18 mouse cellular contexts compared by ENCODE assay signal in the genomic region with DNA sequence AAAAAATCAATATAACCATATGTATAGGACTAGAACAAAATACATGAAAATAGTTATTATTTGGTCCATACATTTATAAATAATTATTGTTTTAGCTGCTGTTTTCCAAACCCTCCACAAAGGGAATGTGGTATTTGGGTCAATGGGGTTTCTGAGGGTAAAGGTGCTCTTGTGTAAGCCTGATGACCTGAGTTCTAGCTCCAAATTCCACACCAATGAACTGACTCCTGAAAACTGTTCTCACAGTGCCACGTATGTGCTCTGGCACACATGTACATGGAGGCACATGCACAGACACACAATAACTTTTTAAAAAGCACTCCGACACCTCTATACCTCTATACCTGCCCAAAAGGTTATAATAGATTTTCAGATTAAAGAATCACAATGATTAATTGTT.
"Had no signal": no experiment of that assay in that cellular context is flagged by ENCODE, and none has a peak within 500 bp of the region (broad histone marks: within the 10 kb centered on the region; RNA-seq: fewer than 3 reads in every experiment).

No protein-coding gene starts in this region.

- DNase-seq: kidney, adult 18-20 months; kidney, postnatal 14 days; layer of hippocampus, adult 9-11 months; lung, adult 18-20 months; lung, postnatal 10 days; lung, postnatal 36 days; midbrain, embryonic 14.5 days; right cerebral cortex, postnatal 25 days; spleen, adult 18-20 months; thymus, postnatal 25 days had no signal

- H3K4me3 ChIP-seq: layer of hippocampus, adult 2 months; lung, embryonic 15.5 days; neural tube, embryonic 12.5 days; neural tube, embryonic 15.5 days; stomach, embryonic 15.5 days had no signal

- H3K4me2 ChIP-seq: lung, embryonic 15.5 days; midbrain, embryonic 11.5 days; neural tube, embryonic 12.5 days; neural tube, embryonic 15.5 days; stomach, embryonic 15.5 days had no signal

- H3K27ac ChIP-seq: layer of hippocampus, adult 2 months; liver, embryonic 14.5 days; lung, embryonic 15.5 days; neural tube, embryonic 12.5 days; neural tube, embryonic 15.5 days; stomach, embryonic 15.5 days had no signal

- ATAC-seq: intestine, embryonic 16.5 days had no signal

- H3K9me3 ChIP-seq: lung, embryonic 15.5 days; neural tube, embryonic 12.5 days; neural tube, embryonic 15.5 days; stomach, embryonic 15.5 days had no signal

- H3K9ac ChIP-seq: liver, embryonic 14.5 days; lung, embryonic 15.5 days; neural tube, embryonic 12.5 days; neural tube, embryonic 15.5 days; stomach, embryonic 15.5 days had no signal

- H3K36me3 ChIP-seq: lung, embryonic 15.5 days; neural tube, embryonic 12.5 days; neural tube, embryonic 15.5 days; stomach, embryonic 15.5 days had no signal

- H3K27me3 ChIP-seq: lung, embryonic 15.5 days; stomach, embryonic 15.5 days had no signal
